Mouse (Mus musculus) right cerebral cortex, postnatal 4 days (tissue): ENCODE results near the gene Fam19a4.

Source experiments
- DNase-seq: peaks from one replicate; pipeline ENCODE4 v3.0.0-alpha.2; 2022

The Fam19a4 gene

DNA sequence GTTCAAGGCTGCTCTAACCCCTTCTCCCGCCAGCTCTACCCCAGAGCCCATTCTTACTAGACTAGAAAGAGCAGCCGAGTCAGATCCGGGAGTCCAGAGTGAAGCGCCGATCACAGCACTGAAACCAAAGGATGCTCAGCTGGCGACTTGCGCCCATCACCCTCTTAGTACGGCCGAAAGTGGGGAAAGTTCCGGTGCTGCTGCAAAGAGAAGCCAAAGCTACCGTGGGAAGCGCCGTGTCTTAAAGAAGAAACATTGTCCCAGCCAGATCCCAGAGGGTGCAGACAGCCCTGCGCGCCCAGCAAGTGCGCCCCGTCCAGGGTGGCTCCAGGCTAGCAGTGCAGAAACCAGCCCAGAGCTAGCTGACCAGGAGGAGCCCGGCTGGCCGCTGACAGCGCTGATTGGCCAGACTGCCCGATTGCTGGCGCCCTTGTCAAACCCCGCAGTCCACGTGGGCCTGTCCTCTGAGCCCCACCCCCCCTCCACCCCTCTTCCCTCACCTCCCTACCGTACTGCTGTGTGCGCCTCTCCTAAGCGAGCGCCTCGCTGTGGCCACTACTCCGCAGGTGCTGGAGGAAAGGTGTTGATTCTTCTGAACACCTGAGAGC, at the start of gene Fam19a4:
Gene Fam19a4 (minus strand): TSS at position 340 of the 608 bp plus-strand sequence.
- peak; percentile 13 for DNase-seq

DNA sequence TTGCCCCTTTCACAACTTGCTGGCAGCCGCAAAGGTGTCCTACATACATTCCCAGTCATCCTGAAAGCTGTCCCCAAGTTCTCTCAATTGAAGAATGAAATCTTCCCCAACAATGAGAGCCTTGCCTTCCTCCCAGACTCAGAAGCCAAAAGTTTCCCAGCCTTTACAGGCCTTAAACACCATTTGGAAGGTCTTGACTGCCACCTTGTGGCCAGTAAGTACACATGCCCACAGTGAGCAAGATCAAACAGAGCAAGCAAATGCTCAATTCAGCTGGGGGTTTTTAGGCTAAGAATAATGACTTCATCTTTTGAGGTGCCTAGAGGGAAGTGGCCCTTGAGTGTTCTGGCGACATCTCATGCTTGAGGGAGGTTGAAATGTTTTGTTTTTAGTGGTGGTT, 46.6 kb upstream of the Fam19a4 start:
- peak; percentile 44 for DNase-seq

DNA sequence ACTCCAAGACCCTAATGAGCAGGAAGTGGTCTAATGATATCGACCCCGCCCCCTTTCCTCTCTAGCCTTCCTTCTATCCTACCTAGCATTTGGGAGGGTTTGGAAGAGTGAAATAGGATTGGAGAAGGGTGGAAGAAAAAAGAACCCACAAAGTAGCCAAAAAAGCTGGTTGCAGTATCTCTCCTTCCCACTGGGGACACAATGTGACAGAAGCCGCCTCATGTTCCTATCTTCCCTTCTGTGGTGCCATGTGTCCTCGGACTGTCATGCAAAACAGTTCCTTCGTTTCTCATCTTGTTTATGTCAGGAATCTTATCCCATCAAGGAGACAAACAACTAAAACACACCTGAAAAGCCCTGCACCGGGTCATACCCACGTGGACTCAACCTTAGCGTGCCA, 45.9 kb upstream of the Fam19a4 start:
- no peak for DNase-seq

DNA sequence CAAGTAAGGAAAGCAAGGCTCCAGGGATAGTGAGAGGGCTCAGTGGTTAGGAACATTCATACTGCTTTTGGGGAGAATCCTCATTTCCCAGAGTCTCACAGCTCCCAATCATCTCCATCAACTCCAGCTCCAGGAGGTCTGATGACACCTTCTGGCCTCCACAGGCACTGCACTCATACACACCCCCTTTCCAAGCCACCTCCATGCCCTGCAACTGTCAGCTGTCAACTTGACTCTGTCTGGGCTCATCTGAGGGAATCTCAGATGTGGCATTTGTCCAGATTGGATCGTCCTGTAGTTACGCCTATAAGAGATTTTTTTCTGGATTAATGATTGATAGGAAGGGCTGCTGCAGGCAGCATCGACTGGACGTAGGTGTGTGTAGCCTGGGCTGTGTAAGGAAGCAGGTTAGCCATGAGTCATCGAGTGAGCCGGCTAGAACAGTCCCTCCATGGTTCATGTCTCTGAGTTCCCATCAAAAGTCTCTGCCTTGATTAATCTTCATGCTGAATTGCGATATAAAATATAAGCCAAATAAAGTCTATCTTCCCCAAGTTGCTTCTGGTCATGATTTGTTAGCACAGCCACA, 44.1 kb upstream of the Fam19a4 start:
- DNase-seq: no peak

DNA sequence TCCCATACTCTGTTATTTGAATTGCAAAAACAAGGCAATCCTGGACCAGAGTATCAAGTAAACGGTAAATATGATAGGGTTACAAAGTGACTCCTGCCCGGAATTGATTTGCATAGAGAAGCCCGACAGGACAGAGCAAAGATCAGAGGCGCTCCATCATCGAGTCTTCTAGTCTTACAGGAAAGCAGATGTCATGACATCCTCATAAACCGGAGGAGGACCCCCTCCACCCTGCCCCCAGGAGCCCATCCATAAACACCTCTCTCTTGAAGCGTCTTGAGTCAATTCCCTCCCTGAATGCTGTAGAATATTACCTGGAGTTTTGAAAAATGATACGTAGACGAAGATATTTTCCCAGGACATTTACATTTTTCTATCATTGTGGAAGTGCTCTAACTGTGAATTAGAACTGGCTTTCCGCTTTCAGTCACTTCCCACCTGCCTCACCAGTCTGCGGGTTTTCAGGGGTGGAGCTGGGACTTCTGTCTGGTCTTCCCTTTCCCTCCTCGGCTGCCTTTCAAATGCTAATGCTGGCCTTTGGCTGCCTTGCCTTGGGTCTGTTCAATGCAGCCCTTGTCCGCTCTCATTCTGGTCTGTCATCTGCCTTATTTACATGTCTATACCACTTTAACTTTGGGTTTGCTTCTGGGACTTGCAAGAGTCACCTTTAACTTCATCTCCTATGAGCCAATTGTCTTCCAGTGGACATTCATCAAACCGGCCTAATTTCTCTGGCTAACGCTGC, 41.9 kb upstream of the Fam19a4 start:
- no peak for DNase-seq

DNA sequence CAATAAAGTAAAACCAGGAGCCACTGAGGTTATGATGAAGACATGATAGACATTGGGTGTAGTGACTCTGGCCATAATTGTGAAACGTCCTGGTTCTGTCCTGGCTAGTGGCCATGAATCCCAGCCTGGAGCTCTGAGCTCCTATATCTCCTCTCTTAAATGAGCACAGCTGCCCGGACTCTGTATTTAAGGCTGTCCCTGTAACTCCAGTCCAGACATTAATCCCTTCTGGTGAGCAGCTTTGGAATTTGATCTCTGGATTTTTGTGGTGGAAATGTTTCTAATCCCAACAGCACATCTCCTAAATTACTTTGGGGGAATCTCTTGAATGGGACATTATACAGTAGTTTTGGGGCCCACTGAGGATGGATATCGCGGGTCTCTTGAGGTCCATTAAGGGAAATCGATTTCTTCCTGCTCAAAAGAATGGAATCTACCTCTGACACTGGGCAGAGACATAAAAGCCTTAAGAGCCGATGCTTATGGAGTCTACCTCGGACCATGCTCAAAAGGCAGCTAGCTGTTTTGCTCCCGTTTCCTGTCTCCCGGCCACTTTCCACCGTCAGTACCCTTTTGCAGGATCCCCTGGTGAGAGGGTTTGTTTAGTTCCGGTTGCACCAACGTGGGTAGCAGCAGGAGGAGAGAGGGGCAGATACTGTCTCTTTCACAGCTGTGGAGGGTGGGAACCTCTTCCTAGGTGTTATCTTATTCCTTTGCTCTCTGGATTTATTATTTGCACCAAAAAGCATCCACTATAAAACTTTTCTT, 41.2 kb upstream of the Fam19a4 start:
- no peak for DNase-seq

DNA sequence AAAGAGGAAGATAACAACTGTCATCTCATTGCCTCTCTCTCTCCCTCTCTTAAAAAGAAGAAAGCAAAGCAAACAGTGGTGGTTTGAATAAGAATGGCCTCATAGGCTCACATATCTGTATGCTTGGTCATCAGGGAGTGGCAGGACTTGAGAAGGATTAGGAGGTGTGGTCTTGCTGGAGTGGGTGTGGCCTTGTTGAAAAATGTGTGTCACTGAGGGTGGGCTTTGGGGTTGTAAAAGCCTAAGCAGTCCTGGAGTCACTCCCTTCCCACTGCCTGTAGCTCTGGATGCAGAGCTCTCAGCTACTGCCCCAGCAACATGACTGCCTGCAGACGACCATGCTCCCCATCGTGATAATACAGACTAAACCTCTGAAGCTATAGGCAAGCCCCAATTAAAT, 22.1 kb upstream of the Fam19a4 start:
- DNase-seq: no peak

DNA sequence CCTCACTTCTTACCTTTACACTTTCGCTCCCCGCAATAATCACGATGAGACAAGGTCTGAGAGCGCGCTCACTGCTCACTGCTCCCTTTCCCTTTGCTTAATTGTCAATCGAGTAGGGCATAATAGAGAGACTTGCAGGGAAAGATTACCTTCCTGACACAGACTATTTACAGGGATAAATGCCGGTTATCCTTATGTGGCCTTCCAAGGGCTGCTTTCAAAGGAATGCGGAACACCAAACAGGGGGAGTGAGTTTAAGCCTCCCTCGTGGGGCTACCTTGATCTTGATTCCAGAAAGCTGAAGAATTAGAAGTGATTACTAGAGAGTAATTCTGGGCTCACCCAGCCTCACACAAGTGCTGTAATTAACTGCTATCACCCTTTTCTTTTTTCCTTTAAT, 19.8 kb upstream of the Fam19a4 start:
- DNase-seq: no peak

DNA sequence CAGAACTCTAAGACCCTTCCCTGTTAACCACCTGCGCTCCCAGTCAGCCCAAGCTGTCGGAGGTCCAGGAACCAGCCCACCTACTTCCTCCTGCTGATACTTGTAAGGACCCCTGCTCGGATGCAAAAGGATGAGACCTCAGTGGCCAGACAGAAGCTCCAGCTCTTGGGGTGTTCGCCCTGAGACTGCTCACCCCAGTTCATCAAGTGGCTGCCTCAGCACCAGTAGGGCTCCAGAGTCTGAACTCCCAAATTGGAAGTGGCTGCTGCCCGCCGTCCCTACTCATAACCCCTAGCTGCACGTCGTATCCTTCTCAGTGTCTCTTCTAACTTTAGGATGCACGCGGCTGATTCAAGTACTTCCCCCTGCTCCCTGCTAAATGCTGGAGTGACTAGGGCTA, 614 bp downstream of the Fam19a4 start:
- DNase-seq: no peak

DNA sequence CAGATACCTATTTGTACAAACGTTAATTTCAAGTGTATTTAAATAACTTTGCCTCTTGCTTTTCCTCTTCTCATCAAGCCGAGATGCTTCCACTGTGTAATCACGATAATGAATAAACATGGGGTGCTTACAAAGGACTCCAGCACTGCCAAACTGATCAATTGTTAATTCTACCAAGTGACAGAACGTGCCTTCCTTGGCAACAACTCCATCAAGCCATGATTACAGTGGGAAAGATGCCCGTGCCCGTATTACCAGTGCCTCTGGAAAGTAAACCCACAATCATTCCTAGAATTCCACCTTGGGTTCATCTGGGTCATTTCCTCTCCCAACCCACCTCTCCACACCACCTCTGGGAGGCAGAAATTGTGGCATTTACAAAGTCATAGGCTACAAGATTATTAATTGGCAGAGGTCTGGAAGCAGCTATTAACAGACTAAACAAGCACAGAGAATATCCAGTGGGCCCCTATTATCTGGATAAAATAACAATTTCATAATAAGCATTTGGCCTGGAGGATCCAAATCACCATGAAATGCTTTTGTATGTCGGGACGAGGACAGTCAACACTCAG, 7.9 kb downstream of the Fam19a4 start:
- DNase-seq: no peak

DNA sequence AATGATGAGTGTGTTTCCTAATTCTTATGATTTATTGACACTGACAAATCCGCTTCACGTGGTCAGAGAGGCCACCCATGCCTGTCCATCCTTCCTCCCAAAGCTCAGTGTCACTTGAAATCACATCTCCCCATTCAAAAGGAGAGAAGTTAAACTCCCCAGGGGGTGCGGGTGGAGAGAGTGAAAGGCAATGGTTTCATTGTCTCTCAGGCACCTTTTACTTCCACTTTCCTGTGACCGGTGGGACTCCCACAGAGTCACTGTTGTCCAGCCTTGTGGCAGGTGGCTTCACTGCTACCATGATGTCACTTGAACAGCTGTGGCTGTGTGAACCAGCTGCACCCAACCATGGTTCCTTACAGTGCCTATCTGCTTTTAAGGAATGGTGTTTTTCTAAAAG, 11.8 kb downstream of the Fam19a4 start:
- no peak for DNase-seq

DNA sequence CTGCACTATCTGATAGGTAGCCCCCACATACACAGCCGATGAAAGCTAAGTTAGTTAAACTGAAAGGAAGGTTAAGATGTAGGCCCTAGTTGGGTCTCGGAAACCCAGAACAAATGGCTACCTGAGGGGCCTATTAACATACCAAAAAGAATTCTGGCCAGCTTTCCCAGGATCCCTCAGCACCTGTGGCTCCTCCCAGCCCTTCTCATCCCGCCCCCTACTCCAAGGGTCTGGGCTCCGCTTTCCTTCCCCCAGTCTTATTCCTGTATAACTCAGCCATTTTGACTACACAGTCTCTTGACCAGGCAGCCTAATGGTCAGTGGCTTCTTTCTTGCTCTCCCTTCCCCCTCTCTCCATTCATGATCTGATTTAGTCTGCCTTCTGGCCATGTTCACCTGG, 13.7 kb downstream of the Fam19a4 start:
- no peak for DNase-seq

DNA sequence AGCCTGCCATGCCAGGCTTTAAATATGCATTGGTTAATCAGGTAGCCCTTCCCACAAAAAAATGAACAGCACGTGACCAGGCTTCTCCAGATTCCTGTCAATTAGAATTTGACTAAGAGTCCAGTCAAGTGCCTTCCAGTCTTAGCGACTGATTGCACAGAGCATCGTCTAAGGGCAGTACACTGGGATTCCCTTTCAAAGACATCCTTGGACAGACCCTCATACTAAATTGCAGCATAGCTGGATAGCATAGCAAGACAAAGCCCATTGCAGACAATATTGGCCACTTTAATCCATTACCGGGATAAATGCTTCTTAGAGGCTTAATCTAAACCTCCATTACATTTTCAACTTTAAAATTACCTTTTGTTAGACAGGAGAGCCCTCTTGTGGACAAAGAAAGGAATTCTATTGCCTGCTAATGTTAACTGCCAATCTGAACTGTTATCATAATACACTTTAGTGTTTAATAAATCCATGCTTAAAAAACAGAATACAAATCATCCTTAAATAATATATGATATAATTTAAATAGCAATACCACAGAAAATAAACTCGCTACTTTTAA, 33.0 kb downstream of the Fam19a4 start:
- no peak for DNase-seq

DNA sequence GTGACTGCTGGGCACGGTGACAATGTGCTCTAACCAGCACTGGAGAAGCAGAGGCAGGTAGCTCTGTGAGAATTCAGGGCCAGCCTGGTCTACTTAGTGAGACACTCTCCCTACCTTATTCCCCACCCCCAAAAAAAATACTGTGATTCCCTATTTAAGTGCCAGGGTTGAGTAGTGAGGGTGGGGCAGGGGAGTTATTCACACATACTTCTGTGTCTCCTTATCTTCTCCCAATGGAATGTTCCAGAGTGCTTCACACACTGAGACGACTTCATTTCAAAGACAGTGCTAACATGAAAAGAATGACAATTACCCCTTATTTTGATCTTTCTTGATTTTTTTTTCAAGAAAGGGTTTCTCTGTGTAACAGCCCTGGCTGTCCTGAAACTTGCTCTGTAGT, 40.9 kb downstream of the Fam19a4 start:
- no peak for DNase-seq

DNA sequence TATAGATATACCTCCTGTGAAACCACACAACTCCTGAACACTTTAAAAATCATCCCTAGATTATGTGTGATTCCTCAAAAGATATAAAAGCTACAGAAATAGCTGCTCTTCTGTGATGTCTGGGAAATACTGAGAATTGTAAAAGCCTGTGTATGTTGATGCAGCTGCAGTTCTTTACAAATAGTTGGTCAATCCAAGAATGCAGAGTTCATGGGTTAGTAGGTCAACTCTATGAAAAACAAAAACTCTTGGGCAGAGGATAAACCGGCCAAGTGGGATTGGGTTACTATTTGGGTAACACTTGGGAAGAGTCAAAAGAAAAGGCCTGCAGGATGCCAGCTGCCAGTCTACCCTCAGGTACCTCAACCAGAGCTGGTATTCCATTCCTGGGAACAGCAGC, 43.5 kb downstream of the Fam19a4 start:
- no peak for DNase-seq

DNA sequence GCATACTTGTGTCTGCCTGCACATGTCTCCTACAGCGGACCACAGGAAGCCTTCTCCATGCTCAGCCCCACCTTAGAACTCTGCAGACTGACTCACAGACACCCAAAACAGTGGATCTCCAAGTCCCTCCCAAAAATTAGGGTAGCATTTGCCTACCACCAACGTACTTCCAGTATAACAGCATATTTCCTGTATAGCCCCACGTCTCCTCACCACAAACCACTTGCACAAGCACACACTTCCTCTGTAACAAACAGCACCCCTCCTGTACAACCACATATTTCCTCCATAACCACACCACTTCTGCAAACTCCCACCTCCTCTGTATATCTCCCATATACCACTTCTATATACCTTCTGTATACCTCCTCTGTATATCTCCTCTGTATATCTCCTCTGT, 44.2 kb downstream of the Fam19a4 start:
- DNase-seq: no peak

DNA sequence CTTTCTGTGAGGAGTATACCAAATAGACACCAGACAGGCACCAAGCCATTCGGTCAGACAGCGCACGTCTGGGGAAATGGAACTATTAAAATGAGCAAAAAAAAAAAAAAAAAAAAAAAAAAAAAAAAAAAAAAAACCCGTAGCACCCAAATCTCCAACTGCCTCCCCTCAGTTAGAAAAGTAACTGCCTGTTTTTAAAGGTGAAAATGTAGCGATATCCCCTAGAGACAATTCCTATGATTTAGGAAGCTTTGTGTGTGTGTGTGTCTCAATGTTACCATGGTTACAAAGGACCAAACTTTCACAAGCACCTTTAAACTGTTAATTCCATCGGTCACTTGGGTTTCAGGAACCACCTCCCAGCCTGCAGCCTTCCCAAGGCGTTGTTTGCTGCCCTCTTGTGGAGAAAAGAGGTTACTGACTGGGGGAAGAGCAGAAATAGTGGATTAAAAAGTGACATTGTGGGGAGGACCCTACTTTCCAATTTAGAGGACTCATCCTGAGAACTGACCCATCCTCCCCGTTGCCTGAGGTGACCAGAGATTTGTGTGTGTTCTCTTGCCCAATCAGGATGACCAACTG, 53.6 kb downstream of the Fam19a4 start:
- DNase-seq: peak; percentile 52

DNA sequence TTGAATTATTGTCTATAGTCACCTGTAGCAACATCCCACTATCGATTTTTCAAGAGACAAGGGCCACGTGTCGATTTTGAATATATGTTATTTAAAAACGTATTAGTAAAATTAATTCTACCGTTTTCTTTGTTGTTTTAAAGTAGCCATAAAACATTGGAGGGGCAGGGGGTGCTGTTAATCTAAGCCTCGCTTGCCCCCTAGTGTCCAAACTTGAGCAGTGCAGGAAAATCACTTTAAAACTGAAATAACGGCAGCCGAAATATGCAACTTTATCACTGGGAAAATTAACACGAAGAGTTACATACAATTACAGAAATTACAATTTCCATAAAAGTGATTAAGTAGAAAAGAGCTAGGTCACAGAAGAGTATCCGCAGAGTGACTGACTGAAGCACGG, 55.2 kb downstream of the Fam19a4 start:
- DNase-seq: peak; percentile 56

DNA sequence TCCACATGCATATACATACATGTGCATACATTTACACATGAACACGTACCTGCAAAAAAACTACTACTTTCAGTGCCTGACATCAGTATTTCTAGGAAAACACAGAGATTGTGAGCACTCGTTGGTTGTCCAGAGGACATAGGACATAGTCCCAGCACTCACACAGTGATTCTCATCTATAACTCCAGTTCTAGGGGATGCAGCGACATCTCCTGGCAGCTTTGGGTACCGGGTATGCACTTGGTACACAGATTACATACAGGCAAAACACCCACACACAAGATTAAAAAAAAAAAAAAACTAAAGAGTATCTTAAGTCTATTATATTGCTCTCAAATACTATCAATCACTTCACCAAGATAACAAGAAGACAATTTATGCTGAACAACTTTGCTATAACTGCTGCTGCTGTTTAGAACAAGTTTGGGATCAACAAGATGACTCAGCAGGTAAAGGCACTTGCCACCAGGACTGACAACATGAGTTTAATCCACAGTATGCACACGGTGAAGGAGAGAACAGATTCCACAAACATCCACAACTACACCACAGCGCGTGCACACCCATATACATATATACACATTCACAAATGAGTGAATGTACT, 64.6 kb downstream of the Fam19a4 start:
- DNase-seq: no peak

DNA sequence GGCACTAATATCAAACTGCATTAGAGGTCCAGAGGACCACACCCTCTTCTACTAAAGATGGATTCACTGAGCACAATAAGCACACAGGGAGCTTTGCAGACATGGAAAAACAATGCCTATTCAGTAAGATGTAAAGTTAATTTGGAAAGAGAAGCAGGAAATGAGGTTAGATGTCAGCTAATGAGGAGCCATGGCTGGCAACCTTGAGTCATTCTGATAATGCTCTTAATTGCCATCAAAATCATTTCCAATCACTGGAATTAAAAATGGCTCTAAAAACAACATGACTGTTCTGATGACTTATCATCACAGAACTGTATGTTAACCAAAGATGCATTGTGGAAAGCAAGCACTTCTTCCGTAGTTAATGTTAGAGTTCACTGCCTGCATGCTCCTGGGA, 68.5 kb downstream of the Fam19a4 start:
- no peak for DNase-seq

DNA sequence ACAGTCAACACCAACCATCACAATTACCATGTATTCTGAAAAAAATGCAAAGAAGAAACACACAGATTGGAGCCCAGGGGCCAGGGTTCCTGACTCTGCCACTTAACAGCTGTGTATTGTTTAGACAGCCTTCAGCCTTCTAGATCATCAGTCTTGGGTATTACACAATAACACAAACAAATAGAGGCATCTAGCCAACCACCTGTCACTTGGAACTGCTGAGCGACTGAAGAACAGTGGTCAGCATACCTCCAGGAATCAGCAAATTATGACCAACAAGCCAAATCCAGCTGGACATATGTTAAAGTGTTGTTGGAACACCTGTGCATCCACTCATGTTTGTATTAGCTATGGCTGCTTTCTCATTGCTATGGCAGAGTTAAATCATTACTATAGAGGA, 82.7 kb downstream of the Fam19a4 start:
- DNase-seq: no peak

DNA sequence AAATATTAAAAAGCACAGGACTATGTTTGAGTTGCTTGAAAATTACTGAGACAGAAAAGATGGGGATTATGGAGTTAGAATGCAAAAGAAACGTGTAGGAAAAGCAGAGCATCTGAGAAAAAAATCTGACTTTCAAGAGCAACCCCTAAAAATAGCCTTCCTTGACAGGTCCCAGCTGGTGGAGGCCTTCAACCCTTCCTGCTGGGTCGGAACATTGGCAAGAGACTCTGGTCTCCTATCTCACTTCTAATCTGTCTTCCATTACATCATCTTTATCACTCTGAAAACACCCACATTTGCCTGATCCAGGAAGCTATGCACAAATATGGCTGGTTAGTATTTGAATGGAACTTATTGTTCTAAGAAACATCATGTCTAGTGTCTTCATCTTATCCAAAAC, 115.4 kb downstream of the Fam19a4 start:
- no peak for DNase-seq
